Mouse (Mus musculus) ES-Bruce4 (cell line): Measurements from ENCODE around the gene Ninj1. TPM values are rescaled to one million over a fixed set of nuclear protein-coding genes. Genes with fewer than 3 reads are reported as not detected.
A peak's percentile ranks its signal among the peaks of the same experiment; 100 is the strongest.

Experiments used
- H3K27ac ChIP-seq: 2 replicates; pipeline ENCODE4 v1.5.1; 2012; ENCODE audit warnings: low read length, inconsistent platforms; ENCODE audit not compliant: insufficient read depth
- H3K27me3 ChIP-seq: 2 replicates; pipeline ENCODE4 v1.6.1; 2012; ENCODE audit warnings: mild to moderate bottlenecking, low read length, inconsistent platforms; ENCODE audit not compliant: control insufficient read depth, poor library complexity, insufficient read depth, severe bottlenecking
- H3K36me3 ChIP-seq: 2 replicates; pipeline ENCODE4 v1.6.1; 2012; ENCODE audit warnings: inconsistent platforms, mild to moderate bottlenecking, low read length, moderate library complexity; ENCODE audit not compliant: control insufficient read depth, poor library complexity, insufficient read depth, severe bottlenecking
- H3K4me1 ChIP-seq: one replicate; pipeline ENCODE4 v1.8.1; 2011; ENCODE audit warnings: low read length; ENCODE audit not compliant: control insufficient read depth, insufficient read depth
- H3K4me3 ChIP-seq: 2 replicates; pipeline ENCODE4 v1.5.1; 2011; ENCODE audit warnings: low read depth, mild to moderate bottlenecking, low read length
- H3K9ac ChIP-seq: 2 replicates; pipeline ENCODE4 v1.6.1; 2012; ENCODE audit warnings: low read depth, mild to moderate bottlenecking, inconsistent platforms; ENCODE audit not compliant: poor library complexity, severe bottlenecking
- H3K9me3 ChIP-seq: replicated peaks from 2 replicates; pipeline ENCODE4 v1.6.1; 2012; ENCODE audit warnings: mild to moderate bottlenecking, low read length, inconsistent platforms; ENCODE audit not compliant: control insufficient read depth, poor library complexity, insufficient read depth, severe bottlenecking
- CTCF ChIP-seq: IDR thresholded peaks from one replicate; pipeline ENCODE4 v1.8.1; 2011; ENCODE audit warnings: low read depth, low read length
- EP300 ChIP-seq: IDR thresholded peaks from 2 replicates; pipeline ENCODE4 v1.6.1; 2011; ENCODE audit warnings: low read depth, low read length; ENCODE audit not compliant: insufficient read depth
- POLR2A ChIP-seq: IDR thresholded peaks from one replicate; pipeline ENCODE4 v1.8.1; 2011; ENCODE audit warnings: low read length; ENCODE audit not compliant: insufficient read depth
- polyA plus RNA-seq: library from polyadenylated mRNA; stranded (reverse); fragments of >200 nt; gene quantifications from 2 replicates; pipeline ENCODE4 v1.2.4, GENCODE M21; 2011; ENCODE audit warnings: low read depth; ENCODE audit not compliant: missing spikeins, insufficient read depth, insufficient read length

Gene Ninj1
- polyA plus RNA-seq, 1 experiment: 30.0 TPM

DNA sequence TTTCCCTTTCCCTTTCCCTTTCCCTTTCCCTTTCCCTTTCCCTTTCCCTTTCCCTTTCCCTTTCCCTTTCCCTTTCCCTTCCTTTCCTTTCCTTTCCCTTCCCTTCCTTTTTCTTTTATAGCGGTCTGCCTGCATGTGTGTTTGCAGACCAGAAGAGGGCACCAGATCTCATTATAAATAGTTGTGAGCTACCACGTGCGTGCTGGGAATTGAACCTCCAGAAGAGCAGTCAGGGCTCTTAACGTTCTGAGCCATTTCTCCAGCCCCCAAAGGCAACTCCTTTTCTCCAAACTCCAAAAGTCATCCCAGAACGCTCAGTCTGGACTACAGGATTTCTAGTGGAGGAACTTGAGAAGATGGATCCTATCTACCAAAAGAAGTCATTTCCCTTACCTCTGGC, 33.6 kb downstream of the Ninj1 start:
- Histone ChIP-seq H3K4me1 (peaks cover 3% of the 10 kb centered on the region), H3K9ac (no peak overlapping the region), H3K9me3 (no peaks in the 10 kb centered on the region), H3K27me3 (peaks cover 10% of the 10 kb centered on the region; the same call in 1 of the 2 replicates), H3K36me3 (no peaks in the 10 kb centered on the region), H3K4me3 (no peak overlapping the region), H3K27ac (no peak overlapping the region)
- TF ChIP-seq CTCF (peak; percentile 23), EP300 (no peak)

DNA sequence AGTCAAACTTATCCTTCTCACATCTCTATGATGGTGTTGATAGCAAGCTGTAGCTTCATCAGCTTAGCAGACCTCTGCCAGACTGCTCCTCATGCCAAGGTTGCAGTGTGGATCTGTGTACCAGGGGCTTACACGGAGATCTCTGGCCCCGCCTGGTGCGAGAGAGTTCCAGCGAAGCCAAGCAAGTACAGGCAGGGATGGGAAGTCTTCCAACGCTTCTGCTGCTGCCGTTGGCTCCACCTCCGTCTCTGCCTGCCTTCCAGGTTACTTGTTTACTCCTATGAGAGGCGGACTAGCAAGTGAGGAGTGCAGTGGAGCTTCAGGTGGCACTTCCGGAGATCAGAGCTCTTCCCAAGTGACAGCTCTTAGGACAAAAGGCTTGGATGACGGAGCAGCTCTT, 37.0 kb downstream of the Ninj1 start:
- no peak for TF ChIP-seq CTCF
- no peak for TF ChIP-seq EP300
- TF ChIP-seq POLR2A: no peak
- no peaks in the 10 kb centered on the region for H3K9me3 ChIP-seq
- H3K27me3 ChIP-seq: peaks cover 10% of the 10 kb centered on the region; the same call in 1 of the 2 replicates
- no peaks in the 10 kb centered on the region for H3K36me3 ChIP-seq
- H3K27ac ChIP-seq: no peak overlapping the region
- no peak overlapping the region for H3K4me3 ChIP-seq
- peaks cover 3% of the 10 kb centered on the region for H3K4me1 ChIP-seq
- H3K9ac ChIP-seq: no peak overlapping the region

DNA sequence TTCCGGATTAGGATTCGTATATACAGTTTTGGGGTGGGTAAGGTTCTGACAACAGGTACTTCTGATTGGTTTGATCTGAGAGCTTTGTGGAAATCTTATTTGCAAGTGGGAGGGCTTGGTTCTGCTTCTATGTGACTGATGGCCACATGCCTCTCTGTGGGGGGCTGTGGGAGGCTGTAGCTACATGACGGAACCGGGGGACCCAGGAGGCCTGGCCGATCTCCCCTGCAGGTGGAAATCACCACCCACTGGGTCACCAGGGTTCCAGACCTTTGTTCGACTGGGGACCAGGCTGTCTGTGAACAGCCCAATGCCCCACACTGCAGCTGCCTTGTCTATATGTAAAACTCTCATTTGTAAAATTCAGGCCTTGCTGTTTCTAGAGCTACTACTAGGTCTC, 37.4 kb downstream of the Ninj1 start:
- Histone ChIP-seq H3K4me1 (peaks cover 3% of the 10 kb centered on the region), H3K9me3 (no peaks in the 10 kb centered on the region)

DNA sequence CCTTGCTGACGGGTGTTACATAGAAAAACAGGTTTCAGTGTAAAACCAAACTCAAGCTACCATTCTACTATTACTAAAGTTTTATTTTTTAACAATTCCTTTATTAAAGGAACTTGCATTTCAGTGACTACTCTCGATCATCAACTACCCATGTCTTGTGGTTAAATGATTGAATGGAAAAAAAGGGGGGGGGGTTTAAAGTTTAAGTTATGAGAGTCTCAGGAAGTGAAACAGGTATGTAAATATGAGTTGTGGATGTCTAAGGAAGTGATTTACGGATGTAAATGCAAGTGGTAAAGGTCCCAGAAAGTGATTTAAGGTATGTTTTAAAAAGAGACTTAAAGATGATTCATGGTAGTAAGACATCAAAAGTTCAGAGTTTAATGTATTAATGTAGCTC, 37.9 kb downstream of the Ninj1 start:
- TF ChIP-seq POLR2A: no peak
- H3K4me1 ChIP-seq: peaks cover 3% of the 10 kb centered on the region
- no peaks in the 10 kb centered on the region for H3K36me3 ChIP-seq
- no peak overlapping the region for H3K27ac ChIP-seq
- H3K27me3 ChIP-seq: peaks cover 10% of the 10 kb centered on the region; the same call in 1 of the 2 replicates
- no peak overlapping the region for H3K4me3 ChIP-seq
- no peak overlapping the region for H3K9ac ChIP-seq
- H3K9me3 ChIP-seq: no peaks in the 10 kb centered on the region

More for the DNA sequence above, 37.4 kb downstream of the Ninj1 start:
- no peak overlapping the region for H3K27ac ChIP-seq
- H3K4me3 ChIP-seq: no peak overlapping the region
- no peak for TF ChIP-seq CTCF
- TF ChIP-seq EP300: no peak
- no peak for TF ChIP-seq POLR2A
- no peak overlapping the region for H3K9ac ChIP-seq
- no peaks in the 10 kb centered on the region for H3K36me3 ChIP-seq
- peaks cover 10% of the 10 kb centered on the region; the same call in 1 of the 2 replicates for H3K27me3 ChIP-seq

DNA sequence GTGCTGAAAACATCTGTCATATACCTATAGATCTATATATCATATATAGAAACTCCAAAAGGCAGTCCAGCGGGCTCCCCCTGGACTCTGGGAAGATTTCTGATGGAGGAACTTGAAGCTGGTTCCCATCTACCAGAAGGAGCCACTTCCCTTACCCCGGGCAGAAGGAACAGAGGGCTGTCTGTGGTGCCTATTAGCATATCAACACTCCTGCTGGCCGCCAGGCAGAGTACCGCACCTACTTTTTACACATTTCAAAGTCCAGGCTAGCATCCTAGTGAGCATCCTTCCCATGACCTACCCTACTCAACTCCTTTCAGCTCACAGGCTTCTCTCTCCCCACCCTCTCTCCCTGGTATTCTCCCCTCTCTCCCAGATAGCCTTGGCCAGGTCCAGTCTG, 38.3 kb downstream of the Ninj1 start:
- Histone ChIP-seq H3K4me1 (peaks cover 3% of the 10 kb centered on the region), H3K9ac (no peak overlapping the region)

DNA sequence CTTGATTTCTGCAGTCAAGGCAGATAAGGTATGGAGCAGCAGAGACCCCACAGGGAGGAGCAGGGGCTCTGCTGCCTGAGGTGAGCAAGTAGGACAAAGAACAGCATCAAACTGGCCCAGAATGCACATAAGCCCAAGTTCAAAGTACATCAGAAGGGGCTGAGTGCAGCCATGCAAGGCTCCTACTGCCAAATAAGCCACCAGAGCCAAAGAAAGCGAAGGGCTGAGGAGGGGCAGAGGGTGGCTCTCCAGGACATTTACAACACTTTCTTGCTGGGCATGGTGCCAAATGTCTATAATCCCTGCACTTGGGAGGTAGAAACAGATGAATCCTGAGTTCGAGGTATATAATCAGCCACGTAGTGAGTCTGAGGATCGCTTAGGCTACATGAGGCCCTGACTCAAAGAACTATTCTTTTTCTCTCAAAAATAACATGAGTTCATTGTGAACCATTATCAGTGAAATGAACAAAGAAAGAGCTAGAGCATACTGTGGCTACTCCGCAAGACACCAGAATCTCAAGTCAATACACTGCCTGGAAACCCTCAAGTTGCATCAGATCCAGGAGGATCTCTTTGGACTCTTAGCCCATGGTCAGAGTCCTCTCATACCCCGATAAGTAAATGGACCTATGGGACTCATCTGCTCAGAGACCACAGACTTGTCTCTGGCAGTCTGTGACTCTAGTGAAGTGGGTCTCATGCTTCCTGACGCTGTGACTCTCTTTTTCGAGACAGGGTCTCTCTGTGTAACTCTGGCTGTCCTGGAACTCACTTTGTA, 46.7 kb downstream of the Ninj1 start:
- TF ChIP-seq CTCF: no peak
- no peak for TF ChIP-seq EP300
- no peak for TF ChIP-seq POLR2A
- no peaks in the 10 kb centered on the region for H3K4me1 ChIP-seq
- no peaks in the 10 kb centered on the region for H3K9me3 ChIP-seq
- H3K27ac ChIP-seq: no peak overlapping the region
- no peak overlapping the region for H3K9ac ChIP-seq
- H3K4me3 ChIP-seq: no peak overlapping the region
- H3K36me3 ChIP-seq: no peaks in the 10 kb centered on the region
- H3K27me3 ChIP-seq: no peaks in the 10 kb centered on the region

More for the DNA sequence above, 38.3 kb downstream of the Ninj1 start:
- Histone ChIP-seq H3K27me3 (peaks cover 10% of the 10 kb centered on the region; the same call in 1 of the 2 replicates), H3K27ac (no peak overlapping the region), H3K36me3 (no peaks in the 10 kb centered on the region), H3K4me3 (no peak overlapping the region), H3K9me3 (no peaks in the 10 kb centered on the region)
- TF ChIP-seq EP300: 0 out of 2 replicates have a peak, but pooled peaks have one; percentile 62
- TF ChIP-seq POLR2A: no peak
